Mouse (Mus musculus) spleen, adult 2 months (tissue): ENCODE results near the gene Washc2.

Experiments
- CTCF ChIP-seq: fragments of 200-500 bp; IDR thresholded peaks from 2 replicates; pipeline ENCODE4 v1.5.1; 2011; ENCODE audit warnings: mild to moderate bottlenecking, inconsistent platforms; ENCODE audit not compliant: insufficient read depth, insufficient read length, insufficient replicate concordance; ENCODE audit errors: extremely low read depth
- POLR2A ChIP-seq: fragments of 200-500 bp; IDR thresholded peaks from 2 replicates; pipeline ENCODE4 v1.6.1; 2011; ENCODE audit warnings: low read depth, low read length, inconsistent platforms

DNA sequence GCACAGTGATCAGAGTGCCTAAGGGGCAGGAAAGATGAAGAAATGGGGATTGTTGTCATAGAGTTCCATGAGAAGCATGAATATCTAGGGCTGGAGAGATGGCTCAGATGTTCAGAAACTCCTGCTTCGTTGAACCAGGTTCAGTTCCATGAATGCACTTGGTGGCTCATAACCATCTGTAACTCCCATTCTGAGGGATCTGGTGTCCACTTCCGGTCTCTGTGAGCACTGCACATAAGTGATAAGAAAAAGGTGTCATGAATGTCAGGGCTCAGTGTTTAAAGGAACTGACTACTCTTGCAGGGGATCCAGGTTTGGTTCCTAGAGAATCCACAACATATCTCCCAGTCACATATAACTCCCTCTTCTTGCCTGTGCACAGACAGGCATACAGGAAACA lies 8.2 kb upstream of the Washc2 start:
- no peak for TF ChIP-seq CTCF
- no peak for TF ChIP-seq POLR2A
